Mouse (Mus musculus) CH12.LX (cell line): ENCODE measurements at regions not wholly inside any gene's neighbourhood (a gene's known extent, or its start where the extent isn't known, plus 50 kb on each side); places are given as distances from the start of the nearest gene placed in this dataset.

Experiments used
- DNase-seq: peaks from one replicate; pipeline ENCODE4 v3.0.0-alpha.2; 2013; ENCODE audit errors: extremely low read depth
- H3K27ac ChIP-seq: 2 replicates; pipeline ENCODE4 v1.5.1; 2012; ENCODE audit warnings: low read depth, mild to moderate bottlenecking, control low read depth, moderate library complexity; ENCODE audit not compliant: insufficient read depth
- H3K27me3 ChIP-seq: replicated peaks from 2 replicates; pipeline ENCODE3; 2012; ENCODE audit warnings: inconsistent platforms
- H3K36me3 ChIP-seq, 2 experiments: replicated peaks in 1 of 2; 2 replicates each; pipeline versions ENCODE3 to v1.6.1; 2012; ENCODE audit warnings: inconsistent platforms in 1 of 2, low read length in 1 of 2, mild to moderate bottlenecking in 1 of 2, mixed read lengths in 1 of 2, moderate library complexity in 1 of 2; ENCODE audit not compliant: control insufficient read depth in 1 of 2, insufficient read depth in 1 of 2
- H3K4me1 ChIP-seq, 2 experiments: 2 replicates each; pipeline ENCODE4 v1.6.1; 2012; ENCODE audit warnings: inconsistent platforms in 1 of 2, moderate library complexity in 1 of 2; ENCODE audit not compliant: insufficient read depth in 2 of 2, control insufficient read depth in 1 of 2
- H3K4me2 ChIP-seq: 2 replicates; pipeline ENCODE4 v1.6.1; 2012; ENCODE audit warnings: low read depth, mild to moderate bottlenecking, control low read depth; ENCODE audit not compliant: poor library complexity, insufficient read depth, severe bottlenecking
- H3K4me3 ChIP-seq, 3 experiments: fragments of 150-350 bp in 1 of 3; sonication (generic) in 1 of 3; replicated peaks in 1 of 3; 2 replicates each; pipeline versions ENCODE3 to v1.5.1; 2011 to 2012; ENCODE audit warnings: low read depth in 2 of 3, low read length in 2 of 3, mild to moderate bottlenecking in 2 of 3, moderate library complexity in 2 of 3, control low read depth in 1 of 3, improper control_type of control experiment in 1 of 3, inconsistent platforms in 1 of 3, mixed read lengths in 1 of 3; ENCODE audit not compliant: poor library complexity in 1 of 3
- H3K79me2 ChIP-seq: replicated peaks from 2 replicates; pipeline ENCODE4 v1.6.1; 2012; ENCODE audit warnings: mild to moderate bottlenecking, moderate library complexity; ENCODE audit not compliant: control insufficient read depth, poor library complexity, insufficient read depth, severe bottlenecking; ENCODE audit errors: extremely low read depth
- H3K9ac ChIP-seq: 2 replicates; pipeline ENCODE4 v1.6.1; 2012; ENCODE audit warnings: low read depth, mild to moderate bottlenecking, control low read depth, moderate library complexity; ENCODE audit not compliant: insufficient read depth
- H3K9me3 ChIP-seq: replicated peaks from 2 replicates; pipeline ENCODE3; 2012; ENCODE audit warnings: low read length, inconsistent platforms, mixed read lengths
- CHD2 ChIP-seq: IDR thresholded peaks from 2 replicates; pipeline ENCODE4 v1.6.1; 2011; ENCODE audit warnings: low read length, improper control_type of control experiment
- CTCF ChIP-seq, 2 experiments: IDR thresholded peaks in 1 of 2; conservative IDR thresholded peaks in 1 of 2; 2 replicates each; pipeline ENCODE4 v1.5.1; 2011 to 2012; ENCODE audit warnings: low read depth in 2 of 2, low read length in 2 of 2, improper control_type of control experiment in 1 of 2, inconsistent platforms in 1 of 2, mild to moderate bottlenecking in 1 of 2, moderate library complexity in 1 of 2
- E2F4 ChIP-seq: IDR thresholded peaks from 2 replicates; pipeline ENCODE4 v1.6.1; 2011; ENCODE audit warnings: low read depth, low read length, improper control_type of control experiment; ENCODE audit not compliant: insufficient replicate concordance
- GABPA ChIP-seq: IDR thresholded peaks from 2 replicates; pipeline ENCODE4 v1.6.1; 2012; ENCODE audit warnings: low read depth, low read length, improper control_type of control experiment, inconsistent platforms; ENCODE audit not compliant: insufficient replicate concordance
- HCFC1 ChIP-seq: IDR thresholded peaks from 2 replicates; pipeline ENCODE4 v1.6.1; 2012; ENCODE audit warnings: low read depth, mild to moderate bottlenecking, inconsistent platforms, low read length, improper control_type of control experiment
- JUND ChIP-seq: conservative IDR thresholded peaks from 2 replicates; pipeline ENCODE4 v1.6.1; 2011; ENCODE audit warnings: low read depth, low read length, improper control_type of control experiment
- KAT2A ChIP-seq: IDR thresholded peaks from 2 replicates; pipeline ENCODE4 v1.6.1; 2012; ENCODE audit warnings: low read length, improper control_type of control experiment, inconsistent platforms; ENCODE audit not compliant: insufficient replicate concordance
- MAFK ChIP-seq: IDR thresholded peaks from 2 replicates; pipeline ENCODE4 v1.6.1; 2011; ENCODE audit warnings: low read length, improper control_type of control experiment; ENCODE audit not compliant: insufficient replicate concordance
- MEF2A ChIP-seq: IDR thresholded peaks from 2 replicates; pipeline ENCODE4 v1.6.1; 2014; ENCODE audit warnings: low read depth, mild to moderate bottlenecking, inconsistent platforms, low read length, improper control_type of control experiment, borderline replicate concordance
- NELFE ChIP-seq: IDR thresholded peaks from 2 replicates; pipeline ENCODE4 v1.6.1; 2011; ENCODE audit warnings: low read depth, low read length, improper control_type of control experiment
- NRF1 ChIP-seq: IDR thresholded peaks from 2 replicates; pipeline ENCODE4 v1.6.1; 2014; ENCODE audit warnings: low read depth, mild to moderate bottlenecking, inconsistent platforms, low read length, improper control_type of control experiment, moderate library complexity
- POLR2AphosphoS2 ChIP-seq: IDR thresholded peaks from 2 replicates; pipeline ENCODE4 v1.6.1; 2011; ENCODE audit warnings: low read depth, low read length, improper control_type of control experiment
- RAD21 ChIP-seq: IDR thresholded peaks from 2 replicates; pipeline ENCODE4 v1.6.1; 2011; ENCODE audit warnings: low read depth, mild to moderate bottlenecking, low read length, improper control_type of control experiment, moderate library complexity
- TBP ChIP-seq: conservative IDR thresholded peaks from 2 replicates; pipeline ENCODE4 v1.6.1; 2011; ENCODE audit warnings: low read depth, low read length, improper control_type of control experiment
- TCF12 ChIP-seq: IDR thresholded peaks from 2 replicates; pipeline ENCODE4 v1.6.1; 2014; ENCODE audit warnings: low read depth, mild to moderate bottlenecking, inconsistent platforms, low read length, improper control_type of control experiment
- USF1 ChIP-seq: IDR thresholded peaks from 2 replicates; pipeline ENCODE4 v1.6.1; 2014; ENCODE audit warnings: low read depth, mild to moderate bottlenecking, inconsistent platforms, low read length, improper control_type of control experiment
- ZKSCAN1 ChIP-seq: IDR thresholded peaks from 2 replicates; pipeline ENCODE4 v1.6.1; 2012; ENCODE audit warnings: low read depth, inconsistent platforms, low read length, improper control_type of control experiment, borderline replicate concordance
- ZMIZ1 ChIP-seq: IDR thresholded peaks from 2 replicates; pipeline ENCODE4 v1.6.1; 2012; ENCODE audit warnings: low read depth, mild to moderate bottlenecking, inconsistent platforms, low read length, improper control_type of control experiment
- ZNF384 ChIP-seq: IDR thresholded peaks from 2 replicates; pipeline ENCODE4 v1.6.1; 2012; ENCODE audit warnings: low read depth, low read length, improper control_type of control experiment, inconsistent platforms
- dilution Hi-C: fragments of 300-500 bp; cut with MboI; formaldehyde crosslinking; loops from 2 replicates; pipeline ENCODE4 v1.14.3; 2020; ENCODE audit warnings: low sequenced_read_pairs; ENCODE audit not compliant: extremely low pct_unique_long_range_greater_than_20kb, extremely low pct_ligation_motif_present
- in situ Hi-C: fragments of 300-500 bp; cut with MboI; formaldehyde crosslinking; loops from 3 replicates; pipeline ENCODE4 v1.14.3; 2019; ENCODE audit warnings: low sequenced_read_pairs, low pct_ligation_motif_present, low pct_unique_long_range_greater_than_20kb, mixed read lengths

- DNase-seq, result no peak
- TF ChIP-seq TBP (no peak), CTCF (conservative IDR thresholded peaks at IDR 0.05 in 1 of 2, IDR thresholded peaks at IDR 0.05 in 1 of 2; ENCODE audit: low read depth in 2 of 2, low read length in 2 of 2) (no peak), GABPA (no peak), MEF2A (no peak), RAD21 (no peak), KAT2A (no peak), CHD2 (no peak), HCFC1 (no peak), POLR2AphosphoS2 (no peak), ZKSCAN1 (no peak)
- Histone ChIP-seq H3K9me3 (no peaks in the 10 kb centered on the region), H3K4me1 (peaks cover 0 to 23% of the 10 kb centered on the region in 2 experiments; a peak in 3 of 4 replicates), H3K27me3 (no peaks in the 10 kb centered on the region), H3K27ac (no peak overlapping the region), H3K4me2 (no peak overlapping the region), H3K4me3 (no peak overlapping the region), H3K79me2 (no peaks in the 10 kb centered on the region), H3K9ac (no peak overlapping the region), H3K36me3 (no peaks in the 10 kb centered on the region)
- in situ Hi-C loops, result loop anchor here (10.0 kb wide), 2 partner anchors 166 to 376 kb away; no protein-coding TSS in a partner anchor
- dilution Hi-C loops, result no loop called here
Observed at GRCm38 (mm10) chr6:22490762-22491161, 134.7 kb upstream of the Fam3c start.

DNA sequence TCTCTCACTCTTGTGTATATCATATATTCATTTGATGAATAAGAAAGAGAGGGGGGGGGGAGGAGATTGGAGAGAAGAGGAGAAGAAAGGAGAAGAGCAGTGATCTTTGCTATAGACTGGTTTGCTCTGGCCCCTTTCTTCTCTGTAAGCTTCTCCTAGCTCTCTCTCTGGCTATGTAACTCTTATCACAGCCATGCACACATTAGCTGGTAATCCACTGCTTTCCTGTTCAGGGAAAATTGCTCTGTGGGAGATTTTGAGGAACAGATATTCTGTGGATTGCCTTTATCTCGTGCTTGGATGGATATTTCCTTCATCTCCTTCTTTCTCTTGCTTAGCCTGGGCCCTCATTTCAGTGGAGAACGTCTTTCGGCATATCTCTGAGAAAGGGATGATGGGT, 131.4 kb upstream of the Fam3c start:
- dilution Hi-C loops (no loop called here), in situ Hi-C loops (no loop called here)
- Histone ChIP-seq H3K27ac (no peak overlapping the region), H3K36me3 (no peaks in the 10 kb centered on the region), H3K79me2 (no peaks in the 10 kb centered on the region), H3K27me3 (no peaks in the 10 kb centered on the region), H3K4me2 (no peak overlapping the region), H3K4me3 (no peak overlapping the region)
- TF ChIP-seq CHD2 (no peak), CTCF (conservative IDR thresholded peaks at IDR 0.05 in 1 of 2, IDR thresholded peaks at IDR 0.05 in 1 of 2; ENCODE audit: low read depth in 2 of 2, low read length in 2 of 2) (no peak), JUND (no peak), E2F4 (no peak), USF1 (no peak), NELFE (no peak), ZNF384 (no peak), NRF1 (no peak), TCF12 (no peak), MAFK (no peak), RAD21 (no peak), MEF2A (no peak), ZMIZ1 (no peak), HCFC1 (no peak), POLR2AphosphoS2 (no peak)
- TF ChIP-seq, all 38 proteins: peak for 0
- H3K9ac ChIP-seq, result no peak overlapping the region
- H3K4me1 ChIP-seq, result peaks cover 0 to 3% of the 10 kb centered on the region in 2 experiments; a peak in 1 of 4 replicates
- DNase-seq, result no peak
- no peaks in the 10 kb centered on the region for H3K9me3 ChIP-seq
